Mouse (Mus musculus) naive thymus-derived CD4-positive, alpha-beta T cell, adult 2 months (primary cell): Measurements from ENCODE around the gene Gucy1b2.
A peak's percentile ranks its signal among the peaks of the same experiment; 100 is the strongest.

Experiments used
- DNase-seq: peaks from one replicate; pipeline ENCODE4 v3.0.0-alpha.2; 2011; ENCODE audit warnings: low read depth

The Gucy1b2 gene

DNA sequence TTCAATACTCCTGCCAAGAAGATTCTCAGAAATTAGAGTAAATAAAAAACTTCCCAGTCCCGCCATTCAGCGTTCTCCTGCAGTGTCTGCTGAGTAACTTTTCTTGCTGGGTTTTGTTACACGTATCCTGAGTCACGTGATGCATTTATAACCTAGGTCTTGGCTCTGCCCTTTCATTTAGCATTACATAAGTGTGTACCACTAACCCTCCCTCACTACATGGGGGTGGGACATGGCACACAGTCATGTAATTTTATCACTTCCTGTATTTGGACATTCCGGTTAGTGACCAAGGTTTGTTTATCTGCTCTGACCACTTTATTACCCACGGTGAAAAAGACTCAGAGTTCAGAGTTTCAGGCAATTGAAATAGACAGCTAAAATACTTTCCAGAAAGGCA is 85.3 kb downstream of the Gucy1b2 start:
- no peak for DNase-seq

- no peak for DNase-seq
These were observed 92.3 kb downstream of the Gucy1b2 start for GRCm38 (mm10) chr14:62363774-62364173.

- no peak for DNase-seq
These were observed 94.7 kb downstream of the Gucy1b2 start for GRCm38 (mm10) chr14:62361263-62361980.

- DNase-seq: no peak
These were observed 100.9 kb downstream of the Gucy1b2 start for GRCm38 (mm10) chr14:62355201-62355600.

DNA sequence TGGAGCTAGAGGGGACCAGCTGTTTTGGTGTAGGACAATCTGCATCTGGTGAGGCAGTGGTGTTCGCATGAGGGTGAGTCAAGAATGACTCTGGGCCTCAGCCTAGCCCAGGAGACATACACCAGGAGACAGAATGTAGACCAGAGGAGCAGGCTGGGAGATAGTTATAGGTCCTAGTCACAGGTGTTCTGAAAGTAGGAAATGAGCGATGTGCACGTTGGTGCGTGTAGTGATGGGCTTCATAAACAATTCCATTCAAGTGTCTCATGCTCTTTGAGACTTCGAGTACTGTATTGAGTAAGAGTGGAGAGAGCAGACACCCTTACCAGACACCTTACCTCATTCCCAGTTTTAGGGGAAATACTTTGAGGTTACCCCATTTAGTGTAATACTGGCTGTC is 102.3 kb downstream of the Gucy1b2 start:
- DNase-seq: no peak

DNA sequence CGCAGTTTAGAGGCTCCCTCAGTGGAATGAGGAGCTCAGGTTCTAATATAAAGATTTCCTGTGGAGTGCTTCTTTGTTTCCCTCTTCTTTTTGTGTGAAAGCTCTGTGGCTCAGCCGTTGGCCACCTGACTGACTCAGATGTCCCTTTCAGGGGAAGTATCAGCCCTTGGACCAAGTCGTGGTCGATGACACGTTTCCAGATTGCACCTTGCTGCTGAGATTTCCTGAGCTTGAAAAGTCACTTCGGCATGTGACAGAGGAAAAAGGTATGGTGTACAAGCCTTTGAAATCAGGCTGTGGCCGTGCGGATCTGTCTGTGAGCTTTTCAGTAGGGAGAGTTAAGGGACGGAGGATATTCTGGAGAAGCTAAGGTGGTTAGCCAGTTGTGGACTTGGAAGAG is 102.7 kb downstream of the Gucy1b2 start:
- DNase-seq: no peak

DNA sequence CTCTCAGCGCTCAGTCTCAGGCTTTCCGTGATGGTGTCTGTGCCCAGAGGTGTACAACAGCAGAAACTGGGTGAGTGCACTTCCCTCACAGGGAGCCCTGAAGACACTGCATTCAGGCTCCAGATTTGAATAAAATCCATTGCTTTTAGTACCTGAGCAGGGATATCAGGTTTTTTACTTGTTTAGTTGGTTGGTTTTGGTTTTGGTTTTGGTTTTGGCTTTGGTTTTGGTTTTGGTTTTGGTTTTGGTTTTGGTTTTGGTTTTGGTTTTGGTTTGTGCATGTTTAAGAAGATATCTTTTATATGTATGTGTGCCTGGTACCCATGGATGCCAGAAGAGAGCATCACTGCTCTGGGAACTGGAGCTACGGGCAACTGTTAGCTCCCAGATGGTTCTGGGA is 105.2 kb downstream of the Gucy1b2 start:
- DNase-seq: peak; percentile 32

- DNase-seq: no peak
These were observed 105.9 kb downstream of the Gucy1b2 start for GRCm38 (mm10) chr14:62350186-62350585.

GRCm38 (mm10) chr14:62349786-62350185 is 106.3 kb downstream of the Gucy1b2 start:
- DNase-seq: no peak

GRCm38 (mm10) chr14:62347103-62347502 is 109.0 kb downstream of the Gucy1b2 start:
- DNase-seq: no peak

DNA sequence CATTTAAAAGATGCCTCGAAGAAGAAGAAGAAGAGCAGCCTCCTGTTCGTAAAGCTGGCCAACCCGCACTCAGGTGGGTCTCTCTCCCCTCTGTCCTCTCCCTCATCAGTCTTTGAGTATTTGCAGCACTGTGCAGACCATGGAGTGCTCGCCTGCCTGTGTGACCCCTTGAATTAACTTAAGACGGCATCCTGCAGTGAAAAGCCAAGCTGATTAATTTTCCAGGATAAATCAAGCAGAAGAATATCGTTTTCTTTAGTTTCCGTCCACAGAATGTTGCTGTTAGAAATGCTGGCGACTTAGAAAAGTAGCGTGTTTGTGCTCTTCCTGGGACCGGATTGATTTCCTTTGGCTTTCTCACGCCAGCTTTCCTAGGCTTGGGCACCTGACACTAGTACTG is 109.5 kb downstream of the Gucy1b2 start:
- no peak for DNase-seq
